Mouse (Mus musculus) urinary bladder, adult 2 months (tissue): ENCODE measurements around the gene Nos3. TPM values are rescaled to one million over a fixed set of nuclear protein-coding genes. Genes with fewer than 3 reads are reported as not detected.
A peak's percentile ranks its signal among the peaks of the same experiment; 100 is the strongest.

Experiments used
- DNase-seq: peaks from one replicate; pipeline ENCODE4 v3.0.0; 2022; ENCODE audit warnings: low spot score
- polyA plus RNA-seq: library from polyadenylated mRNA; depleted of rRNA; stranded (reverse); fragments of >200 nt; gene quantifications from 2 replicates; pipeline ENCODE4 v1.2.3, GENCODE M21; 2012; rRNA removed

Nos3 gene
- polyA plus RNA-seq: 7.3 and 8.3 TPM in 2 replicates

GRCm38 (mm10) chr5:24364508-24364907 is at the start of gene Nos3:
Gene Nos3 (plus strand): TSS chr5:24364810.
- no peak for DNase-seq

GRCm38 (mm10) chr5:24319776-24320466 is 44.7 kb upstream of the Nos3 start:
- no peak for DNase-seq

GRCm38 (mm10) chr5:24320467-24320813 is 44.2 kb upstream of the Nos3 start:
- DNase-seq: no peak

GRCm38 (mm10) chr5:24320894-24321293 is 43.7 kb upstream of the Nos3 start:
- no peak for DNase-seq

GRCm38 (mm10) chr5:24321711-24322682 is 42.6 kb upstream of the Nos3 start:
- DNase-seq: no peak

- no peak for DNase-seq
Observed at GRCm38 (mm10) chr5:24325251-24325650, 39.4 kb upstream of the Nos3 start.

GRCm38 (mm10) chr5:24326166-24326841 is 38.3 kb upstream of the Nos3 start:
- peak; percentile 20 for DNase-seq

GRCm38 (mm10) chr5:24326842-24327417 is 37.7 kb upstream of the Nos3 start:
- DNase-seq: peak; percentile 21

GRCm38 (mm10) chr5:24328813-24329211 is 35.8 kb upstream of the Nos3 start:
- DNase-seq: no peak

GRCm38 (mm10) chr5:24329212-24329964 is 35.2 kb upstream of the Nos3 start:
- peak; percentile 43 for DNase-seq

- DNase-seq: peak; percentile 47
Observed at GRCm38 (mm10) chr5:24329965-24330298, 34.7 kb upstream of the Nos3 start.

- no peak for DNase-seq
Observed at GRCm38 (mm10) chr5:24332401-24332800, 32.2 kb upstream of the Nos3 start.

GRCm38 (mm10) chr5:24334749-24335148 is 29.9 kb upstream of the Nos3 start:
- no peak for DNase-seq

GRCm38 (mm10) chr5:24335888-24336511 is 28.6 kb upstream of the Nos3 start:
- no peak for DNase-seq

GRCm38 (mm10) chr5:24337366-24337765 is 27.2 kb upstream of the Nos3 start:
- no peak for DNase-seq

GRCm38 (mm10) chr5:24337821-24338220 is 26.8 kb upstream of the Nos3 start:
- no peak for DNase-seq

GRCm38 (mm10) chr5:24342205-24342963 is 22.2 kb upstream of the Nos3 start:
- no peak for DNase-seq

- no peak for DNase-seq
Observed at GRCm38 (mm10) chr5:24342966-24343365, 21.6 kb upstream of the Nos3 start.

- no peak for DNase-seq
Observed at GRCm38 (mm10) chr5:24343379-24343778, 21.2 kb upstream of the Nos3 start.

GRCm38 (mm10) chr5:24343977-24344436 is 20.6 kb upstream of the Nos3 start:
- no peak for DNase-seq
